ENCODE assay signal across 9 mouse cellular contexts in the genomic region with DNA sequence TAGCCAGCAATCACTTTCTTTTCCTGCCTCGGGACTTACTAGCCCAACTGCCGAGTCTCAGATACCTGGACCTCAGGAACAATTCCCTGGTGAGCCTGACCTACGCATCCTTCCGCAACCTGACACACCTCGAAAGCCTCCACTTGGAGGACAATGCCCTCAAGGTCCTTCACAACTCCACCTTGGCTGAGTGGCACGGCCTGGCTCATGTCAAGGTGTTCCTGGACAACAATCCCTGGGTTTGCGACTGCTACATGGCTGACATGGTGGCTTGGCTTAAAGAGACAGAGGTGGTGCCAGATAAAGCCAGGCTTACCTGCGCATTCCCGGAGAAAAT. TPM values are rescaled to one million over a fixed set of nuclear protein-coding genes. Genes with fewer than 3 reads are reported as not detected.
DNase-seq lines count a peak whose midpoint lies in the region; ATAC-seq and TF ChIP-seq lines count a peak whose summit lies in the region.
"Had no signal": no experiment of that assay in that cellular context is flagged by ENCODE, and none has a peak within 500 bp of the region (broad histone marks: within the 10 kb centered on the region; RNA-seq: fewer than 3 reads in every experiment).

No protein-coding gene starts in this region.

- no peak for TF ChIP-seq POLR2A in testis, adult 2 months (IDR thresholded peaks at IDR 0.05; ENCODE audit: control insufficient read depth, low read depth, low read length)

- no peak for ATAC-seq in heart, embryonic 12.5 days (ENCODE audit: insufficient number of reproducible peaks, low FRiP score)
- no peak for ATAC-seq in limb, embryonic 13.5 days (ENCODE audit: low FRiP score, low read depth)
- ATAC-seq in CD4-positive, CD25-positive, alpha-beta regulatory T cell, adult 4 months, result no peak

- no peak for TF ChIP-seq CTCF in testis, adult 2 months (IDR thresholded peaks at IDR 0.05; ENCODE audit: control insufficient read depth, insufficient read depth, insufficient replicate concordance, low read depth, low read length)

- peaks cover 6% of the 10 kb centered on the region; the same call in 1 of the 2 replicates for H3K4me1 ChIP-seq in heart, embryonic 12.5 days (replicated peaks)
- H3K4me1 ChIP-seq in testis, adult 2 months (ENCODE audit: control insufficient read depth, insufficient read depth, low read length), result peaks cover 13% of the 10 kb centered on the region
- peaks cover 19% of the 10 kb centered on the region for H3K4me1 ChIP-seq in limb, embryonic 13.5 days

- 73% methylated on average over 9 of the region's 9 CpGs for WGBS in heart, embryonic 12.5 days
- WGBS in limb, embryonic 13.5 days, result 71% methylated on average over 9 of the region's 9 CpGs

- peaks cover 9% of the 10 kb centered on the region for H3K27me3 ChIP-seq in heart, embryonic 12.5 days (replicated peaks)
- no peaks in the 10 kb centered on the region for H3K27me3 ChIP-seq in testis, adult 2 months (ENCODE audit: control insufficient read depth, insufficient read depth, low read length)
- peaks cover 8% of the 10 kb centered on the region for H3K27me3 ChIP-seq in limb, embryonic 13.5 days

- peak overlapping the region; percentile 72 for H3K4me3 ChIP-seq in heart, embryonic 12.5 days
- peak overlapping the region; percentile 67 for H3K4me3 ChIP-seq in testis, adult 2 months (ENCODE audit: control insufficient read depth, low read depth, low read length)
- peak overlapping the region; percentile 73 for H3K4me3 ChIP-seq in limb, embryonic 13.5 days

- no peak overlapping the region for H3K9ac ChIP-seq in heart, embryonic 12.5 days
- peak overlapping the region; percentile 84 for H3K9ac ChIP-seq in limb, embryonic 13.5 days

- H3K27ac ChIP-seq in heart, embryonic 12.5 days (ENCODE audit: poor library complexity, severe bottlenecking), result no peak overlapping the region
- H3K27ac ChIP-seq in testis, adult 2 months (ENCODE audit: control insufficient read depth, insufficient read depth, low read depth, low read length), result no peak overlapping the region
- no peak overlapping the region for H3K27ac ChIP-seq in limb, embryonic 13.5 days

- no peaks in the 10 kb centered on the region for H3K36me3 ChIP-seq in heart, embryonic 12.5 days
- no peaks in the 10 kb centered on the region for H3K36me3 ChIP-seq in testis, adult 2 months (ENCODE audit: control insufficient read depth, insufficient read depth, low read length)
- peaks cover 25% of the 10 kb centered on the region for H3K36me3 ChIP-seq in limb, embryonic 13.5 days

- peak overlapping the region; percentile 97 for H3K4me2 ChIP-seq in heart, embryonic 12.5 days
- H3K4me2 ChIP-seq in limb, embryonic 13.5 days (replicated peaks), result peak overlapping the region; percentile 95

- no peak for DNase-seq in heart, postnatal 25 days (ENCODE audit: low spot score)
- no peak for DNase-seq in testis, postnatal 10 days (ENCODE audit: low spot score)
- no peak for DNase-seq in MN1 (ENCODE audit: low spot score)
- no peak for DNase-seq in cerebellum, adult 11-12 months
- DNase-seq: adrenal gland, postnatal 25 days had no signal

- intact Hi-C loops in heart, postnatal 25 days (cut with DNase I), result loop anchor here (10.0 kb wide), 1 partner anchor 600 kb away; no protein-coding TSS in a partner anchor

- no peaks in the 10 kb centered on the region for H3K9me3 ChIP-seq in heart, embryonic 12.5 days (replicated peaks)
- H3K9me3 ChIP-seq in limb, embryonic 13.5 days, result no peaks in the 10 kb centered on the region

RNA-seq across cellular contexts. Expression of gene Tpbg, which starts 2.4 kb away (rescaled TPM):
- 8.3 and 8.8 TPM in 2 replicates for polyA plus RNA-seq in heart, embryonic 12.5 days (2016; fragmentation: Nextera tagmentation; extraction: Ambion mirVana)
- 1 to 10 TPM; 1.9 to 2.8 TPM for total RNA-seq in heart, postnatal 25 days (2021)
- 0.23 and 0.75 TPM in 2 replicates for polyA plus RNA-seq in testis, adult 2 months (2012; rRNA removed)
- polyA plus RNA-seq in limb, embryonic 13.5 days (2015; fragmentation: Nextera tagmentation; extraction: Ambion mirVana), result 20.7 and 20.9 TPM in 2 replicates
- not detected for polyA plus RNA-seq in CD4-positive, CD25-positive, alpha-beta regulatory T cell, adult 4 months (2017; shearing (Covaris generic))
